Mouse (Mus musculus) CD4-positive naive resting alpha-beta T cell, adult 76 days (primary cell): ENCODE data around the gene Gm42420. TPM values are rescaled to one million over a fixed set of nuclear protein-coding genes. Genes with fewer than 3 reads are reported as not detected.

ENCODE experiments used
- total RNA-seq: library from RNA; stranded (reverse); gene quantifications from one replicate; pipeline ENCODE4 v1.2.4, GENCODE M21; 2023

Gm42420 gene
- not detected for total RNA-seq

DNA sequence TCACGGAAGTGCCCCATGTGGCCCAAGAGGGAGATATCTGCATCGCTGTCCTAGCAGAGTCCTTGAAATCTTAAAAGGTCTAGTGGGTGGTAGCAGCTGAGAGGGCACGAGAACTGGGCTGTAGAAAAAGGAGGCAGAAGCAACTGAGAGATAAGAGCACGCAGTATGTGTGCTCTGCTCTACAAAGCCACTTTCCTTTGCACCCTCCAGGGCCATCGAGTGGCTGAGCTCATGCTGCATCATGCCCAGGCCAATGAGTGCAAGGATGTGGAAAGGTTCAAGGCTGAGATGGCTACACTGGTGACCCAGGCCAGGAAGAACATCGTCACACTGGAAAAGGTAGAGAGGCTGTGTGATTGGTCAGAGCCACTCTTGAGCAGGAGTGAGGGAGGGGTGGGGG, at the start of gene Gm42420:
Gene Gm42420, plus strand, starts transcription at position 237 of the 400 bp plus-strand sequence.

DNA sequence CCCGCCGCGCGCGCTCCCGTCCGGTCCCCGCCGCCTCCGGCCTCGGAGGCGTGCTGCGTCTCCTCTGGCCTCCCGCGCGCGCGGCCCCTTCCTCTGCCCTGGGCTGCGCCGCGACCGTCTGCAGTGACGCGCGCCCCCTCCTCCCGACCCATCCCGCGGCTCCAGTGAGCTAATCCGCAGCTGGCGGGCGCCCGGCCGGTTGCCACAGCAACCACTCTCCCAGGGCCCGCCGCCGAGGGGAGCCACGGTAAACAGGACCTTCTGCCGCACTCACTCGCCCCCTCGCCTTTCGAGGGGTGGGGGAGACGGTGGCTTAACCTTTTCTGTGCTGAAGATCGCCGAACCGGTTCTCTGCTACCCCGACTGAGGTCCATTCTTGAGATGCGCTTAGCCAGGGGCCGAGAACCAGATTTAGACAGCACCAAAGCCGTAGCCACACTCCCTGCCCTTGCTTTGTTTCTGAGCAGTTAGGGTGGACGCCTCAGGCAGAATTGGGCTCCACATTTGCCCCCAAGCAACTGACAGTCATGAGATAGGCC, 27.8 kb upstream of the Gm42420 start, which contains the start of gene Dennd2a:
Gene Dennd2a, minus strand, starts transcription at position 145 of the 539 bp plus-strand sequence.

GRCm38 (mm10) chr6:39573791-39574554, 11.6 kb upstream of the Gm42420 start, which contains the start of gene Adck2:
Adck2 (plus strand) TSS chr6:39573873.

GRCm38 (mm10) chr6:39592401-39593214, 7.1 kb downstream of the Gm42420 start, which contains the start of gene Ndufb2:
Ndufb2 (plus strand) TSS chr6:39592574.

Other genes starting within 250 kb of the Gm42420 start
- 80.9 TPM for gene Slc37a3, start 208.1 kb upstream of the Gm42420 start, total RNA-seq
- 6.3 TPM for gene Rab19, start 204.6 kb upstream of the Gm42420 start, total RNA-seq
- gene Mkrn1, start 165.3 kb upstream of the Gm42420 start, total RNA-seq: 128 TPM
- gene Dennd2a, start 27.9 kb upstream of the Gm42420 start, total RNA-seq: not detected
- gene Adck2, start 11.9 kb upstream of the Gm42420 start, total RNA-seq: 28.3 TPM
- 39.6 TPM for gene Ndufb2, start 6.8 kb downstream of the Gm42420 start, total RNA-seq
- 34.1 TPM for gene Braf, start 139.7 kb downstream of the Gm42420 start, total RNA-seq
- 35.7 TPM for gene Mrps33, start 225.2 kb downstream of the Gm42420 start, total RNA-seq